Mouse (Mus musculus): ENCODE results near the gene Gucy1b2.

GRCm38 (mm10) chr14:62392754-62393153 lies 63.3 kb downstream of the Gucy1b2 start:
- no peak for TF ChIP-seq EP300 (IDR thresholded peaks at IDR 0.05)
- no peak for TF ChIP-seq CTCF (IDR thresholded peaks at IDR 0.05)

All from lung, postnatal 0 days (tissue).